Mouse (Mus musculus): ENCODE results near the gene Mylk. TPM values are rescaled to one million over a fixed set of nuclear protein-coding genes. Genes with fewer than 3 reads are reported as not detected.

The Mylk gene
- polyA plus RNA-seq, 1 experiment from 2014 or later = 7.9 TPM

DNA sequence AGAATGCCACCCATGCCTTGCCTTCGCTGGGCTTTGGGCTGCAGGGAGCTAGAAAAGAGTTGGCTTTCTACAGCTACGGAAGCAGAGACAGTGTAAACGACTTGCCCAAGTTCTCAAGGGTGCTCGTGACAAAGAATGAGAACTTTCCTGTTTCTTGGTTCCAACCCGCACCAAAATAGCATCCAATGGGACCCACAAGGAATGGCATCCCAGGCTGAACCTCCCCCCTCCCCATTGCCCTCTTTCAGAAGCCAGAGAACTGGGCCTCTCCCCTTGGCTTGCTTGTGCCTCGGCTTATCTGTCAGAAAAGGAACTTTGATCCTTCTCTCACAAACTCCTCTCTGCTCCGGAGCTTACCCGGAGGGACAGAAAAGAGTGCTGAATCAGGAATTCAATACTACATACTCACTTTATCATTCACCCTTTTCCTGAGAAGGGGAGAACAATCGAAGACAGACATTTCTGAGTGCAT is 191.4 kb downstream of the Mylk start:
- ATAC-seq (ENCODE audit: low FRiP score, low read depth) = no peak
- Histone ChIP-seq H3K9me3 (no peaks in the 10 kb centered on the region), H3K4me2 (replicated peaks) (no peak overlapping the region), H3K4me1 (peaks cover 13% of the 10 kb centered on the region), H3K27me3 (no peaks in the 10 kb centered on the region), H3K36me3 (no peaks in the 10 kb centered on the region), H3K4me3 (no peak overlapping the region), H3K27ac (replicated peaks) (no peak overlapping the region), H3K9ac (replicated peaks) (no peak overlapping the region)
- WGBS = 44% methylated on average over 9 of the region's 9 CpGs

DNA sequence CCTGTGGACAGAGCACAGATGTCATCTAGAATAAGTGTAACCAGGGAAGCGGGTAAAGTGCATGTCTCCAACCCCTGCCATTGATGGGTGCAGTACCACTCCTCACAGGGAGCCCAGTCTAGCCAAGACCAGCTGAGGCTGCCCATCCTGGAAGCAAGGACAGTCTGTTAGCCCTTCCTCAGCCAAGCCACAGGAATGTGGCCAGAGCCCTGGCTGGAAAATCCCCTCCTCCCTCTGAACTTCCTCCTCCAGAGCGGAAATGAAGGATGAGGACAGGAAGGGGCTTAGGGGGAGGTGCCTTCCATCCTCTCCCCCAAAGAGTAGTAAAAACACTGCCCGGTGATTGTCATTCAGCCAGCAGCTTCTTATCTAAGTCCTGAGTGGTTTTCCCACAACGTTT is 192.6 kb downstream of the Mylk start:
- Histone ChIP-seq H3K4me2 (replicated peaks) (no peak overlapping the region), H3K9ac (replicated peaks) (no peak overlapping the region), H3K9me3 (no peaks in the 10 kb centered on the region), H3K4me1 (peaks cover 15% of the 10 kb centered on the region), H3K27ac (replicated peaks) (no peak overlapping the region), H3K27me3 (no peaks in the 10 kb centered on the region), H3K4me3 (no peak overlapping the region), H3K36me3 (no peaks in the 10 kb centered on the region)
- no peak for ATAC-seq (ENCODE audit: low FRiP score, low read depth)
- WGBS = 62% methylated on average over 4 of the region's 4 CpGs

GRCm38 (mm10) chr16:34938248-34938647 is 193.2 kb downstream of the Mylk start:
- peaks cover 15% of the 10 kb centered on the region for H3K4me1 ChIP-seq
- no peaks in the 10 kb centered on the region for H3K9me3 ChIP-seq
- H3K27me3 ChIP-seq = no peaks in the 10 kb centered on the region
- H3K4me3 ChIP-seq = no peak overlapping the region
- no peak overlapping the region for H3K27ac ChIP-seq (replicated peaks)
- no peak overlapping the region for H3K4me2 ChIP-seq (replicated peaks)
- 83% methylated on average over 2 of the region's 2 CpGs for WGBS
- H3K36me3 ChIP-seq = no peaks in the 10 kb centered on the region
- ATAC-seq (ENCODE audit: low FRiP score, low read depth) = no peak
- H3K9ac ChIP-seq (replicated peaks) = no peak overlapping the region

- no peak overlapping the region for H3K4me3 ChIP-seq
- no peak for ATAC-seq (ENCODE audit: low FRiP score, low read depth)
- no peaks in the 10 kb centered on the region for H3K27me3 ChIP-seq
- H3K27ac ChIP-seq (replicated peaks) = no peak overlapping the region
- no peaks in the 10 kb centered on the region for H3K9me3 ChIP-seq
- WGBS = 80% methylated on average over 5 of the region's 5 CpGs
- peaks cover 11% of the 10 kb centered on the region for H3K4me1 ChIP-seq
- no peak overlapping the region for H3K9ac ChIP-seq (replicated peaks)
- no peaks in the 10 kb centered on the region for H3K36me3 ChIP-seq
- H3K4me2 ChIP-seq (replicated peaks) = no peak overlapping the region
Observed at GRCm38 (mm10) chr16:34939951-34940350, 194.9 kb downstream of the Mylk start.

GRCm38 (mm10) chr16:34940363-34940762 is 195.4 kb downstream of the Mylk start:
- ATAC-seq (ENCODE audit: low FRiP score, low read depth) = no peak
- Histone ChIP-seq H3K27me3 (no peaks in the 10 kb centered on the region), H3K9me3 (no peaks in the 10 kb centered on the region), H3K9ac (replicated peaks) (no peak overlapping the region), H3K36me3 (no peaks in the 10 kb centered on the region), H3K4me2 (replicated peaks) (no peak overlapping the region), H3K4me3 (no peak overlapping the region), H3K27ac (replicated peaks) (no peak overlapping the region), H3K4me1 (peaks cover 11% of the 10 kb centered on the region)
- WGBS = 68% methylated on average over 5 of the region's 5 CpGs

DNA sequence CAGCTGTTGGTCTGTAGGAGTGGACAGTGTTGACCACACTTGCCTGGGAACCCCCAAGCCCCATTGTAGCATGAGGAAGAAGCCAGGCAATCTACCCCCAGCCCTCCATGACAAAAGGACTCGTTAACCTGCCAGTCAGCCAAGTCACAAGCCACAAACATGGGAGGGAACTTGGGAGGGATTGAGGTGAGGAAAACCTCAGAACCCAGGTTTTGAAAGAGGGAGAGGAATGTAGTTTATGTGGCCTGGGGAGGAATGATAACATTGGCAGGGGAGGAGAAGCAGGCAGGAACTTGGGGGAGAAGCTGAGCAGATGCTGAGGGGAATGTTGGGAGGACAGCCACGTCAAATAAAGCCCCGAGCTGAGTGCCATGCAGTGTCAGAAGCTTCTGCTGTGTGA is 196.9 kb downstream of the Mylk start:
- Histone ChIP-seq H3K9me3 (no peaks in the 10 kb centered on the region), H3K36me3 (no peaks in the 10 kb centered on the region), H3K4me1 (peaks cover 5% of the 10 kb centered on the region; the same call in 1 of the 2 replicates), H3K27ac (replicated peaks) (no peak overlapping the region), H3K9ac (replicated peaks) (no peak overlapping the region), H3K27me3 (no peaks in the 10 kb centered on the region), H3K4me2 (replicated peaks) (no peak overlapping the region), H3K4me3 (no peak overlapping the region)
- WGBS = 67% methylated on average over 3 of the region's 3 CpGs
- no peak for ATAC-seq (ENCODE audit: low FRiP score, low read depth)

DNA sequence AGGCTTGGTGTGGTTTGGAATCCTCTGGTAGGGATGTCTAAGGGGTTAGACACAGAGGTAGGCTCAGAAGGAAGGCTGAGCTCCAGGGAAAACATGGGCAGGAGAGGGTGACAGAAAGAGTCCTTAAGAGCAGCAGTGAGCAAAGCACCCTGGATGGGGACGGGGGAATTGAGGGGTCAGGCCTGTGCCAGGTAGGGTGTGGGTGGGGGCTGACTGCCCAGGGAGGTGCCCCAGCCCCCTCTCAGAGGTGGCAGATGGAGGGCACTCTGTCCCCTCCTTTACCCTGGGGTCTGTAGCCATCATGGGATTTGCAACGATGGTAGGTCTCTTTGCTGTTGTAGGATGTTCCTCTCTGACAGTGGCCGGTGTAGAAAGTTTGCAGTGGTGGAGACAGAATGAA is 201.3 kb downstream of the Mylk start:
- H3K27me3 ChIP-seq = no peaks in the 10 kb centered on the region
- H3K4me1 ChIP-seq = 0 out of 2 replicates have a peak, but pooled peaks cover 2% of the 10 kb centered on the region
- H3K9me3 ChIP-seq = no peaks in the 10 kb centered on the region
- H3K27ac ChIP-seq (replicated peaks) = no peak overlapping the region
- no peak overlapping the region for H3K4me2 ChIP-seq (replicated peaks)
- no peak overlapping the region for H3K4me3 ChIP-seq
- H3K36me3 ChIP-seq = no peaks in the 10 kb centered on the region
- H3K9ac ChIP-seq (replicated peaks) = no peak overlapping the region
- no peak for ATAC-seq (ENCODE audit: low FRiP score, low read depth)
- 99% methylated on average over 3 of the region's 3 CpGs for WGBS

DNA sequence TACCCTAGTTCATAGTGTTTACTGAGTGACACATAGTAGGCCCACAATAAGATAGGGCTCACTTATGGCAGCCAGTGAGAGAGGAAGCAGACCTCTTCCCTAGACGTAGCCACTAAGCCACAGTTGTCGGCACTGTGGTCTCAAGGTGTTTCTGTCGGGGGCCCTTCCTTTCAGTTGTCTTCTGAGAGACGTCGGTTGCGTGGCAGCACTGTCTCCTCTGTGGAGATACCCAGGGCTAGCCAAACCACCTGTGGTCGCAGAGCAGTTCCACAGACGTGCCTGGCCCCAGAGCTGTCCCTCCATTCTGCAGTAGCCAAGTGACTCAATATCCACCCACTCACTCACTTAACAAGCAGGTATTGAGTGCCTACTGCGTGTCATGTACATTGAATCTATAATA is 205.9 kb downstream of the Mylk start:
- Histone ChIP-seq H3K4me2 (replicated peaks) (no peak overlapping the region), H3K27me3 (no peaks in the 10 kb centered on the region), H3K4me3 (no peak overlapping the region), H3K36me3 (no peaks in the 10 kb centered on the region), H3K9ac (replicated peaks) (no peak overlapping the region), H3K9me3 (0 out of 2 replicates have a peak, but pooled peaks cover 5% of the 10 kb centered on the region), H3K27ac (replicated peaks) (no peak overlapping the region), H3K4me1 (no peaks in the 10 kb centered on the region)
- 91% methylated on average over 9 of the region's 9 CpGs for whole genome bisulfite sequencing
- ATAC-seq (ENCODE audit: low FRiP score, low read depth) = no peak

DNA sequence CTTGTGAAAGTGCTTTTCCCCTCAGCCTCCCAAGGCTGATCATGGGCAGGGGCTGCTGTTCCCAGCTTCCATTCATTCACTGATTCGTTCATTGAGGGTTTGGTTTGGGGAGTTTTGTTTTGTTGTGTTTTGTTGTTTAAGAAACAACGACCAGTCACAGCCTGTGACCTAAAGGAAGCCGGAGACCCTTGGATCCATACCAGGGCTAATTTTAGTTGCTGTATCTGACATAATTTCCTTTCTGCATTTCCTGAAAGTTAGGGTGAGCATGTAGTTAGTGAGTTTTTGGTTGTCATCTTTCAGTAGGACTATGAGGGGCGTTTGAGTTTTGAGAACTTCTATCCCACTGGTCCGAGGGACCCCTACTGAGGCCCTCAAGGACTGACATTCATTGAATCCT is 207.2 kb downstream of the Mylk start:
- no peaks in the 10 kb centered on the region for H3K4me1 ChIP-seq
- no peak overlapping the region for H3K4me3 ChIP-seq
- WGBS = 85% methylated on average over 5 of the region's 5 CpGs
- ATAC-seq (ENCODE audit: low FRiP score, low read depth) = no peak
- 0 out of 2 replicates have a peak, but pooled peaks cover 5% of the 10 kb centered on the region for H3K9me3 ChIP-seq
- no peak overlapping the region for H3K9ac ChIP-seq (replicated peaks)
- H3K27ac ChIP-seq (replicated peaks) = no peak overlapping the region
- H3K4me2 ChIP-seq (replicated peaks) = no peak overlapping the region
- H3K27me3 ChIP-seq = peaks cover 4% of the 10 kb centered on the region; the same call in 1 of the 2 replicates
- no peaks in the 10 kb centered on the region for H3K36me3 ChIP-seq

GRCm38 (mm10) chr16:34952798-34953197 is 207.8 kb downstream of the Mylk start:
- Histone ChIP-seq H3K4me2 (replicated peaks) (no peak overlapping the region), H3K4me1 (0 out of 2 replicates have a peak, but pooled peaks cover 3% of the 10 kb centered on the region), H3K27ac (replicated peaks) (no peak overlapping the region), H3K36me3 (no peaks in the 10 kb centered on the region), H3K9ac (replicated peaks) (no peak overlapping the region), H3K4me3 (no peak overlapping the region), H3K9me3 (0 out of 2 replicates have a peak, but pooled peaks cover 5% of the 10 kb centered on the region), H3K27me3 (peaks cover 4% of the 10 kb centered on the region; the same call in 1 of the 2 replicates)
- 84% methylated on average over 3 of the region's 3 CpGs for WGBS
- ATAC-seq (ENCODE audit: low FRiP score, low read depth) = no peak

- H3K4me1 ChIP-seq = peaks cover 10% of the 10 kb centered on the region; the same call in 1 of the 2 replicates
- H3K27me3 ChIP-seq = peaks cover 4% of the 10 kb centered on the region; the same call in 1 of the 2 replicates
- no peak overlapping the region for H3K27ac ChIP-seq (replicated peaks)
- no peak overlapping the region for H3K4me2 ChIP-seq (replicated peaks)
- H3K36me3 ChIP-seq = no peaks in the 10 kb centered on the region
- H3K4me3 ChIP-seq = no peak overlapping the region
- no peak for ATAC-seq (ENCODE audit: low FRiP score, low read depth)
- H3K9ac ChIP-seq (replicated peaks) = no peak overlapping the region
- 93% methylated on average over 10 of the region's 10 CpGs for WGBS
- H3K9me3 ChIP-seq = 0 out of 2 replicates have a peak, but pooled peaks cover 5% of the 10 kb centered on the region
Observed at GRCm38 (mm10) chr16:34953501-34953900, 208.5 kb downstream of the Mylk start.

DNA sequence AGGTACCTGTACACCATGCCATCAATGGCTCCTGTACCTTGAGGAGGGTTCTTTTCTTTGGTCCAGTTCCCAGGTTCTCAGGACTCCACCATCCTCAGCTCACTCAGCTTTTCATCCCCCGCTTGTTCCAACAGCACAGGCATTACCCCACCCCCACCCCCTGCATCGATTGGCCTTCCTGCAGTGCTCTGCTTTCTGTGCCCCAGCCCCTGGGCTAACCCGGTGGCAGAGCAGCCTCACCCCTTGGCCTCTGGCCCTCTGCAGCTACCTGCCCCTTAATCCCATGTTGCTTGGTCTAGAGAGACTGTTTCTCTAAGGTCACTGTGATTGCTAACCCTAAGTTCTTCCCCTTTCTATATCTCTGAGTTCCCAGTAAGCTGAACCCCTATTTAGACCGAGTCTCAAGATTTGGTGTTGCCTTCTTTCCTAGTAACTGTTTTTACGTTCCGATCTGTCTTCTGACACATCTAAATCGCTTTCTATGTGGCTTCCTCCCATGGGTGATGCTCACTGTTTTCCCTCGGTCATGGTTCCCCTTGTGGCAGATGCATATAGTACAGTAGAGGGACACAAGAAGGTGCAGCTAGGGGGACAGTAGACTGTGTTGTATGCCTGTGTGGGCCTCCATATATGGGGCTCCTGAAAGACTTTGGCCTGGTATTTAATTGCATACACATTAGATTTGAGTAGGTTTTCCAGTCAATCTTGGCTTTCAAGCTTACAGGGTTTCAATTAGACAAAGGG is 212.6 kb downstream of the Mylk start:
- 76% methylated on average over 8 of the region's 8 CpGs for WGBS
- no peak overlapping the region for H3K27ac ChIP-seq (replicated peaks)
- H3K9me3 ChIP-seq = 0 out of 2 replicates have a peak, but pooled peaks cover 5% of the 10 kb centered on the region
- no peak overlapping the region for H3K4me3 ChIP-seq
- H3K36me3 ChIP-seq = no peaks in the 10 kb centered on the region
- no peak for ATAC-seq (ENCODE audit: low FRiP score, low read depth)
- H3K27me3 ChIP-seq = peaks cover 4% of the 10 kb centered on the region; the same call in 1 of the 2 replicates
- H3K4me2 ChIP-seq (replicated peaks) = no peak overlapping the region
- H3K4me1 ChIP-seq = peaks cover 18% of the 10 kb centered on the region; the same call in 1 of the 2 replicates
- no peak overlapping the region for H3K9ac ChIP-seq (replicated peaks)

All from midbrain, embryonic 12.5 days (tissue).